Mouse (Mus musculus) midbrain, postnatal 0 days (tissue): ENCODE results near the gene Fbxo2. TPM values are rescaled to one million over a fixed set of nuclear protein-coding genes. Genes with fewer than 3 reads are reported as not detected.
A peak's percentile ranks its signal among the peaks of the same experiment; 100 is the strongest.

Experiments used
- ATAC-seq: fragments of 200-750 bp; cut with Nextera tagmentation; 2 replicates; pipeline ENCODE4 v1.8.0; 2017; ENCODE audit warnings: moderate number of reproducible peaks, mild to moderate bottlenecking, moderate TSS enrichment, moderate library complexity; ENCODE audit not compliant: low FRiP score
- DNase-seq: peaks from one replicate; pipeline ENCODE4 v3.0.0-alpha.2; 2015; ENCODE audit warnings: low spot score
- H3K27ac ChIP-seq: fragments of 300-500 bp; sonication (generic); 2 replicates; pipeline ENCODE4 v1.5.1; 2014; ENCODE audit warnings: low read depth, mild to moderate bottlenecking, low read length, mixed read lengths
- H3K27me3 ChIP-seq: fragments of 300-500 bp; sonication (generic); 2 replicates; pipeline ENCODE4 v1.6.1; 2014; ENCODE audit warnings: low read length, control low read depth, mixed read lengths; ENCODE audit not compliant: insufficient read depth
- H3K36me3 ChIP-seq: fragments of 300-500 bp; sonication (generic); 2 replicates; pipeline ENCODE4 v1.6.1; 2014; ENCODE audit warnings: low read length, control low read depth, mixed read lengths; ENCODE audit not compliant: insufficient read depth
- H3K4me1 ChIP-seq: fragments of 300-500 bp; sonication (generic); 2 replicates; pipeline ENCODE4 v1.6.1; 2014; ENCODE audit warnings: mild to moderate bottlenecking, control low read depth, antibody characterized with exemption, low read length, mixed read lengths; ENCODE audit not compliant: insufficient read depth
- H3K4me2 ChIP-seq: fragments of 300-500 bp; sonication (generic); 2 replicates; pipeline ENCODE4 v1.6.1; 2014; ENCODE audit warnings: low read depth, mild to moderate bottlenecking, low read length, mixed read lengths; ENCODE audit not compliant: poor library complexity, severe bottlenecking
- H3K4me3 ChIP-seq: fragments of 300-500 bp; sonication (generic); 2 replicates; pipeline ENCODE4 v1.5.1; 2014; ENCODE audit warnings: low read depth, mild to moderate bottlenecking, low read length, moderate library complexity
- H3K9ac ChIP-seq: fragments of 300-500 bp; sonication (generic); replicated peaks from 2 replicates; pipeline ENCODE4 v1.6.1; 2014; ENCODE audit warnings: mild to moderate bottlenecking, low read length, moderate library complexity, mixed read lengths; ENCODE audit not compliant: poor library complexity, severe bottlenecking
- H3K9me3 ChIP-seq: fragments of 300-500 bp; sonication (generic); 2 replicates; pipeline ENCODE4 v1.6.1; 2016; ENCODE audit warnings: low read length, control low read depth
- CTCF ChIP-seq: IDR thresholded peaks from 2 replicates; pipeline ENCODE4 v1.5.1; 2016; ENCODE audit warnings: antibody characterized with exemption, mild to moderate bottlenecking
- WGBS: fragments of 180-500 bp; shearing (Covaris S2); extraction: QIAGEN DNeasy Blood & Tissue Kit; methylation state at CpG from one replicate; pipeline ENCODE4 v1.1.7; 2014; 5-methylcytosine and 5-hydroxymethylcytosine counted together
- polyA plus RNA-seq: library from polyadenylated mRNA; unstranded; fragments of >200 nt; fragmentation: Nextera tagmentation; extraction: Ambion mirVana; gene quantifications from 2 replicates; pipeline ENCODE4 v1.2.1, GENCODE M21; 2015
- total RNA-seq: library from RNA; depleted of rRNA; stranded (reverse); fragments of >200 nt; gene quantifications from 2 replicates; pipeline ENCODE4 v1.2.3, GENCODE M21; 2014

Fbxo2 gene
- total and polyA plus RNA-seq, 2 experiments from 2014 or later: 17.0 to 17.5 TPM

- DNase-seq: peak; percentile 27
- WGBS: 57% methylated on average over 8 of the region's 8 CpGs
These were observed 22.9 kb upstream of the Fbxo2 start for GRCm38 (mm10) chr4:148137503-148137902.

GRCm38 (mm10) chr4:148139767-148140097 lies 20.7 kb upstream of the Fbxo2 start:
- under 1% methylated on average over 12 of the region's 12 CpGs for WGBS
- H3K4me1 ChIP-seq: no peaks in the 10 kb centered on the region
- peak overlapping the region; percentile 85 for H3K27ac ChIP-seq
- H3K27me3 ChIP-seq: no peaks in the 10 kb centered on the region
- H3K4me2 ChIP-seq: peak overlapping the region; percentile 89
- peaks cover 5% of the 10 kb centered on the region for H3K36me3 ChIP-seq
- no peak for TF ChIP-seq CTCF
- peak overlapping the region; percentile 67; the same call in 1 of the 2 replicates for H3K9ac ChIP-seq
- ATAC-seq: peak; percentile 19; the same call in 1 of the 2 replicates
- no peaks in the 10 kb centered on the region for H3K9me3 ChIP-seq
- H3K4me3 ChIP-seq: peak overlapping the region; percentile 56
- no peak for DNase-seq

More at GRCm38 (mm10) chr4:148137503-148137902, 22.9 kb upstream of the Fbxo2 start:
- Histone ChIP-seq H3K9ac (no peak overlapping the region), H3K9me3 (no peaks in the 10 kb centered on the region), H3K4me1 (no peaks in the 10 kb centered on the region), H3K4me2 (no peak overlapping the region), H3K27me3 (no peaks in the 10 kb centered on the region), H3K4me3 (no peak overlapping the region), H3K36me3 (no peaks in the 10 kb centered on the region), H3K27ac (no peak overlapping the region)
- TF ChIP-seq CTCF: no peak
- no peak for ATAC-seq

DNA sequence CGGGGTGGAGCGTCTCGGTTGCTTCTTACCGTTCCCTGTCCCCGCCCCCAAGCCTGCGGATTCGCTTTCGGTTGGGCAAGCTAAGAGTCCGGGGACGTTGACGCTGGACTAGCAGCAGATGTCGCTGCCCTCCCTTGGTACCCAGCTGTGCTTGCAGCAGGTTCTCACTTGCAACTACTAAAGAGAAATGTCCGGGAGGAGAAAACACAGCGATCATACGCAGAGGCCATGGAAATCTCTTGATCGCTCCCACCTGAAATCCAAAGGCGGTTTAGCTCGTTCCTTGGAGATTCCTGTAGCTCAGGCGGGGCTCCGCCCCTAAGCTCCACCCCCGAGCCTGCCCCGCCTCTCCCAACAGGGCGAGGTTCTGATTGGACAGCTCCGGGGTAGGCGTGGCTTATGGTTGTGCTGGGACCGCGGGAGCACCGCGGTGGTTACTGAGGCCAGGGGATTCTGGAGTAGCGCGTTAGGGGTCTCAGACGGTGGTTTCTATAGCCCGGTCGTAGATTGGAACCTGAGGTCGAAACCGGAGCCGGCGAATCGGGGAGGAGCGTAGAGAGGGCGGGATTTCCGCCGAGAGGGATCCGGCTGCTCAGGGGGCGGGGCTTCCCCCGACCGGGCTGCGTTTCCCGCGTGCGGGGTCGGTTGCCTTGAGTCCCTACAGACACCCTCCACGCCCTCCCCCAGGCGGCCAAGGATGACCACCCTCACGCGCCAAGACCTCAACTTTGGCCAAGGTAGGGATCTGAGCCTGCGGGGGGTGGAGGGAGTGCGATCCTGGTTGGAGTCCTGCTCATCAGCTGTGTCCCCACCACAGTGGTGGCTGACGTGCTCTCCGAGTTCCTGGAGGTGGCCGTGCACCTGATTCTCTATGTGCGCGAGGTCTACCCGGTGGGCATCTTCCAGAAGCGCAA lies 20.1 kb upstream of the Fbxo2 start:
- H3K36me3 ChIP-seq: peaks cover 11% of the 10 kb centered on the region
- H3K4me1 ChIP-seq: no peaks in the 10 kb centered on the region
- H3K4me3 ChIP-seq: peak overlapping the region; percentile 56
- no peaks in the 10 kb centered on the region for H3K9me3 ChIP-seq
- under 1% methylated on average over 61 of the region's 65 CpGs for WGBS
- peak overlapping the region; percentile 85 for H3K27ac ChIP-seq
- peak; percentile 76 for TF ChIP-seq CTCF
- peak; percentile 94 for ATAC-seq
- H3K9ac ChIP-seq: peak overlapping the region; percentile 67
- peak; percentile 92 for DNase-seq
- no peaks in the 10 kb centered on the region for H3K27me3 ChIP-seq
- H3K4me2 ChIP-seq: peak overlapping the region; percentile 89

GRCm38 (mm10) chr4:148143721-148144120 lies 16.7 kb upstream of the Fbxo2 start:
- Histone ChIP-seq H3K9ac (no peak overlapping the region), H3K4me2 (no peak overlapping the region), H3K27ac (no peak overlapping the region), H3K4me3 (no peak overlapping the region), H3K27me3 (no peaks in the 10 kb centered on the region), H3K4me1 (no peaks in the 10 kb centered on the region), H3K36me3 (peaks cover 30% of the 10 kb centered on the region), H3K9me3 (no peaks in the 10 kb centered on the region)
- ATAC-seq (no peak), DNase-seq (no peak)
- 93% methylated on average over 5 of the region's 5 CpGs for WGBS
- TF ChIP-seq CTCF: no peak

DNA sequence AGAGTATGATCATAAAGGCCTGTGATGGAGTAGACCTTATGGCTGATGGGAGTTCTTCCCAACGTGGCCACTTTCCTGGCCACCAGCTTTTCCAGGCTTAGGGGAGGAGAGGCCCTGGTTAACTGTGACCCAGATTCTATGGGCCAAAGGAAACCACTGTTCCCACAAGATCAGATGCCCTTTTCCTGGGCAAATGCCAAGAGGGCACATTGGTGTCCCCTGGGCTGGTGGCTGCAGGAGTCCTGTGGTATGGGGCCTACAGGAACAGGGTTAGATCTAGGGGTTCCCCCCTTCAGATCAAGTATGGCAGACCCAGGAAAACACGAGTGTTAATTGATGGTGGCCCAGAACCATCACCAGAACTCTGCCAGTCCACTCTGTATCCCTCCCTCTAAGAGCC lies 12.7 kb upstream of the Fbxo2 start:
- H3K4me3 ChIP-seq: no peak overlapping the region
- H3K4me1 ChIP-seq: no peaks in the 10 kb centered on the region
- no peak for TF ChIP-seq CTCF
- H3K9me3 ChIP-seq: no peaks in the 10 kb centered on the region
- H3K27me3 ChIP-seq: no peaks in the 10 kb centered on the region
- H3K36me3 ChIP-seq: peaks cover 32% of the 10 kb centered on the region
- no peak for ATAC-seq
- 86% methylated on average over 2 of the region's 2 CpGs for WGBS
- no peak overlapping the region for H3K27ac ChIP-seq
- no peak overlapping the region for H3K9ac ChIP-seq
- no peak for DNase-seq
- H3K4me2 ChIP-seq: no peak overlapping the region

- Histone ChIP-seq H3K9ac (no peak overlapping the region), H3K9me3 (no peaks in the 10 kb centered on the region), H3K27ac (no peak overlapping the region), H3K4me1 (no peaks in the 10 kb centered on the region), H3K27me3 (no peaks in the 10 kb centered on the region), H3K4me3 (no peak overlapping the region), H3K4me2 (no peak overlapping the region), H3K36me3 (peaks cover 41% of the 10 kb centered on the region)
- TF ChIP-seq CTCF: no peak
- DNase-seq (no peak), ATAC-seq (no peak)
- WGBS: 78% methylated on average over 12 of the region's 12 CpGs
These were observed 10.9 kb upstream of the Fbxo2 start for GRCm38 (mm10) chr4:148149540-148149939.
